Mouse (Mus musculus) regulatory T cell (primary cell): ENCODE measurements around the gene Chst13.

Source experiments
- in situ Hi-C: fragments of 300-600 bp; cut with MboI, MseI; formaldehyde crosslinking; loops from one replicate; pipeline ENCODE4 v1.15.1; 2025; ENCODE audit warnings: high pct_unique_total_duplicates

Chst13 gene

DNA sequence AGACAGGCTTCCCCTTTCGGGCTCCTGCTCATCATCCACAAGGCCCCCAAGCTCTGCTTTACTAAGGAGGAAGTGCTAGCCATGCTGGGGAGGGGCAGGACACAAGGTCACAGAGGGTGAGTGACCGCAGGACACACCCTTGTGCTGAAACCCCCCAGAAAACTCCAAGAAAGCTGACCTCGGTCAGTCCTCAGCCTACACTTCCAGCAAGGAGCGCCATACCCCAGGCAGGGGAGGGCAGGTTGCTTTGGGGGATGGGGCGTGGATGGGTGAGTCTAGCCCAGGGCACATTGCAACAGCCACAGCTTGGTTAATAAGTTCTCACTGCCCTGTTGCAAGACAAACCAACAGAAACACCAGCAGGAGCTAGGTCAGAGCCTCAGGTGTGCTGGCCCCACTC lies 4.6 kb downstream of the Chst13 start:
- in situ Hi-C loops = no loop called here

DNA sequence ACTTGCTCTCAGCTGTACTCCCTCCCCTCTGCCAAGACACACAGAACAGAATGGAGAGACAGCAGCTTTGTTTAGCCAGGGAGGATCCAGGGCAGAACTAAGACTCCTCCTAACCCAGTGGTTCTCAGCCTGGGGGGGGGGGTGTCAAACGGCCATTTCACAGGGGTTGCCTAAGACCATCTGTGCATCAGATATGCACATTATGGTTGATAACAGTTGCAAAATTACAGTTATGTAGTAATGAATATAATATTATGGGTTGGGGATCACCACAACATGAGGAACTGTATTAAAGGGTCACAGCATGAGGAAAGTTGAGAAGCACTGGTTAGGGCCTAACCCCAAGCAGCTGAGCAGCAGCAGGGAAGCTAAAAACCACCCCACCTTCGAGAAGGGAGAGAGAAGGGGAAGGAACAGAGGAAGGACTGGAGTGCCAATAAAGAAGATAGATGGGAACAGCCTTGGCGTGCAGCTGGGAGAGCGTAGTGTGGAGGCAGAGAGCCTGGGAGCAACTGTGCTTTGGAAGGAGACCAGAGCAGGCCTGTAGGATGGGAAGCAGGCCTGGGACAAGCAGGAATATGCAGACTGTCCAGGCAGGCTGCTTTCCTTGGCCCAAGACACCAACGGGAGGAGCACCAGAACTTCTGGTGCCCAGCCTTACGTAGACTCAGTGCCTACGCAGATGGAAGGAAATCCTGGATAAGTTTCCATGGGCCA lies 5.4 kb downstream of the Chst13 start:
- in situ Hi-C loops = no loop called here

DNA sequence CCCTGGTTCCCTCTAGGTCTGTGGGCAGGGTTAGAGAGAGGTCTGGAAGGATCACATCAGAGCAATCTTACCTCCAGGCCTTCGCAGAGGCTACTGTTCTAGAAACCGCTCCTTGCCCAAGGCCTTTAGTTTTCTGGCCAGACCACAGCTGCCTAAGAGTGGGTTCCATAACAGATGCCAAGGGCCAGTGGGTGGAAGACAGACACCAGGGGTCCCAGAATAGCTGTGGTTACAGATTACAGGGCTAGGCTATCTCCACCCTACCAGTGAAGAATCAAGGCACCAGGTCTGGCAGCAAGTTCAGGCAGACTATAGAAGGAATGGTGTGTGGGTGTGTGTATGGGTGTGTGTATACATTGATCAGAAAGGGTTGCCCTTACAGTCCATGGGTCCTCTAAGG lies 6.0 kb downstream of the Chst13 start:
- in situ Hi-C loops = no loop called here

DNA sequence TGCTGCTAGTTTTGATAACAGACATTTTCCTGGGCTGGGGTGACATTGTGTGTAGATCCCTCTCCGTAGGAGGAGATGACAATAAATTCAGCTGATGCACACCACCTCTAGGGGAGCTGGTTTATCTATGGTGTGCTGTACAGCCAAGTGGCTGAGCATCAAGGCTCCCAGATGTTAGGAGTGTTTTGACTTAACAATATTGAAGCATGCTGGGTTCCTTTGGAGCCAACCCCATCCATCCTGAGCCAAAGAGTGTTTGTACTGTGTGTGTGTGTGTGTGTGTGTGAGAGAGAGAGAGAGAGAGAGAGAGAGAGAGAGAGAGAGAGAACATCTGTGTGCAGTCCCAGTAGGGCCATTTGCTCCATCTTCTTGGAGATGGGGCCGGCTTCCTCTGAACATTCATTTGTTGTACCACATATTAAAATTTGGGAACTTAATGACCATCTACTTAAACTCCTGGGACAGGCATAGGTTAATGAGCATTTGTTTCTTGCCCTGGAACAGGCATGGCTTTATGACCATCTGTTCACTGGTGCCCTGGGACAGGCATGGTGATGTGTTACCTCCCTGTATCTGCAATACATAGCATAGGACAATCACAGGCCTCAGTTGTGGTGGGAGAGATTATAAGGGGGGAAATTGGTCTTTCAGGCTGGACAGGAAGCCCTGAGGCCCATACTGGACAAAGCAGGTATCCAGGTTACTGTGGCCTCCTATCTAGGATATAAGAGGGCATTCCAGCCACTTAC lies 7.3 kb downstream of the Chst13 start:
- in situ Hi-C loops = no loop called here

DNA sequence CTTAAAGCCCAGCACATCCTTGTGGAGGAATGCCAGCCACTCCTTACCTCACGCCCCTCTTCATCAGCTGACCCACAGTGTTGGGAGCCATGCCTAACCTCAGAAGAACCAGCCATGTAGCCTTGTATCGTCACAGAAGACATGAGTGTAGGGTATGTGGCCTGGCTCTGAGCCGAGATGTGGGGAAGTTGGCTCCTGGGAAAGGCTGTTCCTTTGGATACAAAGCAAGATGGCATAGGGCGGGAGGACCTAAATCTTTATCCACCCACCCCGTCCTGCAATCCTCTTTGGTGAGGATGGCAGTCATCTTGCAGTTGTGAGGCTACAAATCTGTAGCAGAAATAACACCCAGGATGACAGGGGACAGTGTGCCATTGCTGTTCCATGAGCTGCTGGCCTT lies 9.0 kb downstream of the Chst13 start:
- in situ Hi-C loops = no loop called here

DNA sequence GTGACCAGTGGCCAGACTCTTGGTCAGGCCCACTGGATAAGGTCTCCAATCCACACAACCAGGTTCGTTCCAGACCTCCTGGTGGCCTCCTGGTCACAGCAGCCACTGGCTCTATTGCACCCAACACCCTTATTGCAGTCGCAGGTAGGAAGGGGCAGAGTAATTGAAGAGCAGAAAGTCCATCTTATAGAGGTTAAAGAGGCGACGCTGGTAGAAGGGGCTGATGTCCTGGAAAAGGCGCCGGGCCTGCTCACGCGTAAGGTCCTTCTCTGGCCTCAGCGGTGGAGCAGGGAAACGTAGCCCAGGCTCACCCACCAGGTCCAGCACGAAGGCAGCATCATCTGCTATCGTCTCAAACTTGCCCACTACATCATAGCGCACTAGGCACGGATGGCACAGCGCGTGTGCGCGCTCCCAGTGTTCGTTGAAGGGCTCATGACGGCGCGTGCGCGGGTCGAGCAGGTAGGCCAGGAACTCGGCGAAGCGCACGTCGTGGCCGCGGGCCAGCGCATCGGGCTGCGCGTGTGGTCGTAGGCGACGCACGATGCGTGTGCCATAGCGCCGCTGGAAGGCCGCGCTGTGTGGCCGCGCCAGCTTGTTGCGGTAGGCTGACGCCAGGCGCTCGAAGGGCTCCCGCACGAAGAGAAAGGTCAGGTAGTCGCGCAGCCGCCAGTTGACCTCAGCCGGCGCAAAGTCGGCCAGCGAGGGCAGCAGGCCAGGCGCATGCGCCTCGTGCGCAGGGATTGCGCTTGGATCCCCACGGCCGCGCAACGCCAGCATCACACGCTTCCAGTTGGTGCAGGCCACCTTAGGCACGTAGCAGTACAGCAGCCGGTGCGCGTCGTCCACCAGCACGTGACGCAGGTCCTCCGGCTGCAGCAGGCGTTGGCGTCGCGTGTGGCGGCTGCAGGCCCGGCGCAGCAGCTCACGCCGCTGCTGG lies 15.9 kb downstream of the Chst13 start:
- in situ Hi-C loops = no loop called here

DNA sequence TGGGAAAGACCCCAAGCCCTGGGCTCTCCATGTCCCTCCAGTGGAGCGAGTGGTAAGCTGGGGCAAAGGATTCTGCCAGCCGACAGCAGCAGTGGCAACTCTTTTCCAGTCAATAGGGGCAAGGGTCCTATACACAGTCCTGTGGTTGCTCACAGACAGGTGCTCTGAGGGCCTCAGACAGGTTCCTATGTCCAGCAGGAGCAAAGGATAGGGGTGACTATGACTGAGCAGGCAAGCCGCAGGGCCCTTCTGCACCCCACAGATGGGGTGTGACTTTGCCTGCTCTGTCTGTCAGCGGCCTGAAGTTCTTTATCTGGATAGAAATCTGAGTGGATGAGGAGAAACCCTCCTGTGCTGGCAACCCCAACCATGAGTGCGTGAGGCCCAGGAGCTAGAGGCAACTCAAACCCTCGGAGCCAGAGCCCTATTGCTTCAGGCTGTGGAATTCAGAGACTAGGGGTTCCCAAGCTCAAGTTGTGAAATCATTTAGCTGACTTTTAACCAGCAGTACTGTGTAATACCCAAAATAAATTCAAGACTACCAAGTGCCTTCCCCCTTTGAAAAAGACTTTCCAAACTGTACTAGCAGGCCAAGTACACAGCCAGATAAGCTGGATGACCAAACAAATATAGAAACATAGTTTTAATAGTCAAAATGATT lies 18.5 kb downstream of the Chst13 start:
- in situ Hi-C loops = no loop called here

DNA sequence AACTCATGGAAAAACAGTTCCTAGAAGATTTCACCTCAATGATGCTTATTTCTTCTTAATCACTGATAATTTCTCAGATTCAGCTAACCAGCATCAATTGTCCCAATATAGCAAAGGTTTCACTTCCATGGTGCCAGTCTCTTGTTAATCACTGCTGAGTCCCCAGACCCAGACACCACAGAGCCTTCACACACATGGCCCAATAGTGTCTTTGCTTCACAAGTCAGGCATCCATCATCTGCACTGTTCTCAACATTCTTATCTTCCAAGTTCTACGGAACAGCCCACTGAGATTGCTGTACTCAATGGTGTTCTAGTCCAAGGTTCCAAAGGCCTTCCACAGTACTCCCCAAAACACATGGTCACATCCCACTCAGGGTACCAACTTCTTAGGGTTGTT lies 24.1 kb downstream of the Chst13 start, which contains the start of gene BC048671:
Gene BC048671 (plus strand): TSS at position 301 of the 400 bp plus-strand sequence.
- in situ Hi-C loops = no loop called here

DNA sequence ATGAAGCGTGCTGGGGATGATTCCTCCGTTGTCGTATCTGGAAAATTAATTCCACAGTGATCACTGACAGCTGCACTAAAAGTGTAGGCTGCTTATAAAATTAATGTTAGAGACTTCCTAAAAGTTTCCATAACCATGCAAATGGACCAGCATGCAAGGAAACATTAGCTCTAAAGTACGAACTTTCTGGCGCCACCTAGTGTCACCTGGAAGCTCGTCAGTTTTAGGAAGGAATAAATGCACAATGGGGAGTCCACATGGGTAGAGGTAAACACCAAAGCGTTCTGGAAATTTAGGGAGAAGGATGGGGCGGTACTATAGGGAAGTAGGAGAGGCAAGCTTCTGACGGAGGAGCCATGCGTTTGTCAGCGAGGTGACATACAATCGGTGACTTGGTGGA lies 36.7 kb downstream of the Chst13 start:
- in situ Hi-C loops = no loop called here
